Mouse (Mus musculus) left cerebral cortex, adult 2 months (tissue): ENCODE results near the gene Ifnar2. TPM values are rescaled to one million over a fixed set of nuclear protein-coding genes. Genes with fewer than 3 reads are reported as not detected.

Experiments
- DNase-seq, 2 experiments: peaks; one replicate each; pipeline ENCODE4 v3.0.0; 2021 to 2022; ENCODE audit warnings: low spot score in 2 of 2, mixed read lengths in 1 of 2; ENCODE audit errors: extremely low spot score in 1 of 2
- H3K27ac ChIP-seq: fragments of 200-600 bp; 2 replicates; pipeline ENCODE4 v1.8.1; 2022
- H3K4me3 ChIP-seq: fragments of 200-600 bp; 2 replicates; pipeline ENCODE4 v1.8.1; 2022
- CTCF ChIP-seq: fragments of 200-600 bp; IDR thresholded peaks from 2 replicates; pipeline ENCODE4 v1.8.1; 2022; ENCODE audit warnings: antibody characterized with exemption, mild to moderate bottlenecking, moderate library complexity
- intact Hi-C: fragments of 180-260 bp; cut with DNase I; formaldehyde crosslinking; loops from one replicate; pipeline ENCODE4 v1.15.1; 2025
- total RNA-seq, 2 experiments: library from RNA; stranded (reverse); gene quantifications; 2 replicates each; pipeline ENCODE4 v1.2.3; 2021

Gene Ifnar2
- total RNA-seq, 2 experiments from 2014 or later: 20.2 to 20.3 TPM

DNA sequence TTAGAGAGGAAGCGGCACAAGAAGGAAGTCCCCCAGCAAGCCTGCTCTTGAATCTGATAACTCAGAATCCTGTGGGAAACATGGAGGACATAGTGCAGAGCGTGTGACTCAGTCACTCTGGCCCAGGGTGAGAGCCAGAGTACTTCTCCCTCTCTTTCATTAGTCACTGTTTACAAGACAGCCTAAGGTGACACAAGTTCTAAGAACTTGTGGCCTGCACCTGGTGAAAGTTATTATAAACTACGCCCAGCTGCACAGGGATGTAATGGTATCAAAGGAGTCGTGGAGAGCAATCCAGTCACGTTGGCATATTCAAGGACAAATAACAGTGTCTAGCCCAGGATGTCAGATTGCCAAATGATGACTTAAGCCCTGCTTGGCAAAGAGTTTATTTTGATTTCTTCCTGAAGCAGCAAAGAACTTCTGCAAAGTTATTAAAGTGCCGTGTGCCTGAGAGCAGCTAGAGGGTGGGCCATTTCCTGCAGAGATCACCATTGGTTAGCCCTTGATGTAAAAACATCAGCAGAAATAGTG, 79.8 kb downstream of the Ifnar2 start:
- H3K4me3 ChIP-seq: no peak overlapping the region
- TF ChIP-seq CTCF: peak; percentile 5
- intact Hi-C loops: no loop called here
- H3K27ac ChIP-seq: peak overlapping the region; percentile 59
- no peak for DNase-seq

Other genes starting within 250 kb of the Ifnar2 start
- gene Olig2, start 147.3 kb upstream of the Ifnar2 start, total RNA-seq: 10 to 100 TPM; 21.8 to 22.3 TPM
- 10 to 100 TPM; 77.1 to 84.7 TPM for gene Olig1, start 103.0 kb upstream of the Ifnar2 start, total RNA-seq
- not detected for gene Gm21970, start 18.9 kb downstream of the Ifnar2 start, total RNA-seq
- 1 to 10 TPM; 8.5 to 9.1 TPM for gene Il10rb, start 33.4 kb downstream of the Ifnar2 start, total RNA-seq
- gene Ifnar1, start 112.5 kb downstream of the Ifnar2 start, total RNA-seq: 10 to 100 TPM; 45.2 TPM
- 10 to 100 TPM; 30.0 to 32.7 TPM for gene Ifngr2, start 174.3 kb downstream of the Ifnar2 start, total RNA-seq
- gene Tmem50b, start 225.0 kb downstream of the Ifnar2 start, total RNA-seq: 10 to 100 TPM; 84.1 to 88.0 TPM
- 1 to 10 TPM; 9.0 to 9.8 TPM for gene Dnajc28, start 246.2 kb downstream of the Ifnar2 start, total RNA-seq